Mouse (Mus musculus) limb, embryonic 14.5 days (tissue): ENCODE data around the gene Olfr1451. TPM values are rescaled to one million over a fixed set of nuclear protein-coding genes. Genes with fewer than 3 reads are reported as not detected.
"Not testable (repeated sequence)": the region's sequence is repeated elsewhere in the genome, so short reads cannot be mapped to it uniquely, and the experiment has no call there.

Source experiments
- ATAC-seq: fragments of 200-750 bp; cut with Nextera tagmentation; 2 replicates; pipeline ENCODE4 v1.8.0; 2017; ENCODE audit warnings: low read depth, moderate number of reproducible peaks, moderate TSS enrichment; ENCODE audit not compliant: low FRiP score
- DNase-seq: peaks from one replicate; pipeline ENCODE4 v3.0.0-alpha.2; 2015; ENCODE audit warnings: low spot score
- H3K27ac ChIP-seq: fragments of 300-500 bp; sonication (generic); replicated peaks from 2 replicates; pipeline ENCODE4 v1.5.1; 2014; ENCODE audit warnings: low read depth, mild to moderate bottlenecking, low read length, moderate library complexity, mixed read lengths
- H3K27me3 ChIP-seq: fragments of 300-500 bp; sonication (generic); 2 replicates; pipeline ENCODE4 v1.6.1; 2014; ENCODE audit warnings: low read length, mixed read lengths; ENCODE audit not compliant: control insufficient read depth, insufficient read depth
- H3K36me3 ChIP-seq: fragments of 300-500 bp; sonication (generic); 2 replicates; pipeline ENCODE4 v1.6.1; 2014; ENCODE audit warnings: mild to moderate bottlenecking, low read length, moderate library complexity, mixed read lengths; ENCODE audit not compliant: control insufficient read depth, insufficient read depth
- H3K4me1 ChIP-seq: fragments of 300-500 bp; sonication (generic); 2 replicates; pipeline ENCODE4 v1.6.1; 2014; ENCODE audit warnings: antibody characterized with exemption, low read length, mixed read lengths; ENCODE audit not compliant: control insufficient read depth, insufficient read depth
- H3K4me2 ChIP-seq: fragments of 300-500 bp; sonication (generic); replicated peaks from 2 replicates; pipeline ENCODE4 v1.6.1; 2014; ENCODE audit warnings: low read depth, mild to moderate bottlenecking, low read length, moderate library complexity; ENCODE audit not compliant: severe bottlenecking
- H3K4me3 ChIP-seq: fragments of 300-500 bp; sonication (generic); replicated peaks from 2 replicates; pipeline ENCODE4 v1.5.1; 2014; ENCODE audit warnings: low read length
- H3K9ac ChIP-seq: fragments of 300-500 bp; sonication (generic); 2 replicates; pipeline ENCODE4 v1.6.1; 2014; ENCODE audit warnings: mild to moderate bottlenecking, low read depth, low read length, moderate library complexity; ENCODE audit not compliant: severe bottlenecking
- H3K9me3 ChIP-seq: fragments of 300-500 bp; sonication (generic); 2 replicates; pipeline ENCODE4 v1.6.1; 2016; ENCODE audit warnings: low read length; ENCODE audit not compliant: control insufficient read depth
- POLR2A ChIP-seq: fragments of 200-500 bp; IDR thresholded peaks from 2 replicates; pipeline ENCODE4 v1.8.0; 2012; ENCODE audit warnings: inconsistent platforms, mild to moderate bottlenecking, moderate library complexity, borderline replicate concordance; ENCODE audit not compliant: insufficient read depth, insufficient read length; ENCODE audit errors: extremely low read depth
- WGBS: fragments of 180-500 bp; shearing (Covaris S2); extraction: QIAGEN DNeasy Blood & Tissue Kit; methylation state at CpG from one replicate; pipeline ENCODE4 v1.1.7; 2014; 5-methylcytosine and 5-hydroxymethylcytosine counted together
- polyA plus RNA-seq, 2 experiments: library from polyadenylated mRNA; depleted of rRNA in 1 of 2; stranded (reverse) in 1 of 2; unstranded in 1 of 2; fragments of >200 nt; fragmentation: Nextera tagmentation in 1 of 2; extraction: Ambion mirVana in 1 of 2; gene quantifications; 2 replicates each; pipeline versions ENCODE4 v1.2.1 to v1.2.3; 2012 to 2014

The Olfr1451 gene
- polyA plus RNA-seq (2012; rRNA removed) (not detected in 2 replicates), polyA plus RNA-seq (2014; fragmentation: Nextera tagmentation; extraction: Ambion mirVana) (not detected in 2 replicates)

- no peaks in the 10 kb centered on the region for H3K4me1 ChIP-seq
- no peak for DNase-seq
- 71% methylated on average over 2 of the region's 2 CpGs for WGBS
Measured at GRCm38 (mm10) chr19:12994714-12995113, at the start of gene Olfr1451. Gene Olfr1451, plus strand, starts transcription at chr19:12995014.

DNA sequence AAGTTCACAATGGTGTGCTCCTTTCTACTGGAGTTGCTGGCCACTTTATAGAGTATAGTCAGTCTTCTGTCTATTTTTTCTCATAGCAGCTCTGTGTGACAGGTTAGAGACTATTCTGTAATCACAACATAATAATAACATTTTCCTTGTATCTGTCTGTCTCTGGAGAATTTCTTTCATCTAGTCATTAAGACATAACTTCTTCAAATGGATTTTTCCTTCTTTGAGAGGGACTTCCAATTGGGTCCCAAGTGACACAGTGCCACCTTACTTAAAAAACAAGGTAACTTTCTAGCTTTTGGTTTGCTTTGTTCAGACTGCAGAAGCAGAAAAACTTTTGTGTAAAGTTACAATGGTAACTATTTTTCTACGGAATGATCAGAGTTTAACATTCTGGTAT, 44.9 kb upstream of the Olfr1451 start, which contains the start of gene Olfr1450:
Olfr1450 (plus strand) TSS at position 301 of the 400 bp plus-strand sequence.
- H3K36me3 ChIP-seq, result no peaks in the 10 kb centered on the region
- H3K4me3 ChIP-seq, result no peak within 1 kb of the TSS
- H3K27ac ChIP-seq, result no peak within 1 kb of the TSS
- H3K4me1 ChIP-seq, result no peaks in the 10 kb centered on the region
- no peak within 1 kb of the TSS for H3K9ac ChIP-seq
- H3K27me3 ChIP-seq, result no peaks in the 10 kb centered on the region
- DNase-seq, result no peak
- H3K9me3 ChIP-seq, result no peaks in the 10 kb centered on the region
- no peak for TF ChIP-seq POLR2A
- no peak for ATAC-seq
- 88% methylated on average over 1 of the region's 1 CpGs for WGBS
- no peak within 1 kb of the TSS for H3K4me2 ChIP-seq

More at GRCm38 (mm10) chr19:12994714-12995113, at the start of gene Olfr1451:
- H3K27me3 ChIP-seq, result no peaks in the 10 kb centered on the region
- no peak within 1 kb of the TSS for H3K27ac ChIP-seq
- no peak within 1 kb of the TSS for H3K4me3 ChIP-seq
- no peaks in the 10 kb centered on the region for H3K36me3 ChIP-seq
- H3K9me3 ChIP-seq, result 0 out of 2 replicates have a peak, but pooled peaks cover 3% of the 10 kb centered on the region
- no peak within 1 kb of the TSS for H3K4me2 ChIP-seq
- no peak for TF ChIP-seq POLR2A
- no peak for ATAC-seq
- H3K9ac ChIP-seq, result no peak within 1 kb of the TSS

GRCm38 (mm10) chr19:12970082-12970481, 24.7 kb upstream of the Olfr1451 start:
- 81% methylated on average over 5 of the region's 5 CpGs for WGBS
- not testable (repeated sequence) for H3K27ac ChIP-seq, H3K4me1 ChIP-seq, H3K4me3 ChIP-seq, H3K9ac ChIP-seq, H3K4me2 ChIP-seq, H3K36me3 ChIP-seq, DNase-seq, ATAC-seq, H3K27me3 ChIP-seq, H3K9me3 ChIP-seq

DNA sequence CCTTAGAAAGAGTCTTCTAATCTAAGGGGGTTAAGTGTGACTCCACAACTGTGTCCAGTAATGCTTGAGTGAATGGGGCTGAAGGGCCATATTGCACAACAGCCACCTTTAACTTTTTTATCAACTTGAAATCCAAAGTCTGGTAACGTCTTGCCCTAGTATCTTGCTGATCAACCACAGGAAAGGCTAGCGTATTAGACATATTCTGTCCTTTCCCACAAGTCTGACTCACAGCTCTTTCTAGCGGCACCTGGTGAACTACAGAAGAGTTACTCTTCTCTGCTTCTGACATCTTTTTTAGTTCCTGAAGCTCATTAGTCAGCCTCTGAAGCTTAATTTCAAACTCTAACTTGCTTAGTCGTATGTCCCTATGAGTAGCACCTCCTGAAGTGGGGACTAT, 2.5 kb upstream of the Olfr1451 start:
- H3K4me3 ChIP-seq, H3K27ac ChIP-seq, DNase-seq, H3K4me2 ChIP-seq, H3K27me3 ChIP-seq, H3K36me3 ChIP-seq, H3K9ac ChIP-seq, ATAC-seq, H3K4me1 ChIP-seq, H3K9me3 ChIP-seq: not testable (repeated sequence)
- 89% methylated on average over 4 of the region's 4 CpGs for WGBS

DNA sequence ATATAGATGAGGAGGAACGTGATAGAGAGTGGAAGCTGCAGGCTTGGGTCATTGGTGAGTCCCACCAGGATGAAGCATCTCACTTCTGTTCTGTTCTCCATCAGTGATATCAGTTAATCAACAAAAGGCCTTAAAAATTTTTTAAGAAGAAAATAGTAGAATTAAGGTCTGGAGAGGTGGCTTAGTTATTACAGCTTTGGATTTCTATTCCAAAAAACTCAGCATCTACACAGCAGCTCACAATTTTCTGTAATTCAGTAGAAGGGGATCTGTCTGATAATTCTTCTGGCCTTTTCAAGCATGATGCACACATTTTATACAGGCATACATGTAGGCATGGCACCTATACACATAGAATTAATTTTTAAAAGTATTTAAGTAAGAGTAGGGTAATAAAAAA, 33.4 kb downstream of the Olfr1451 start, which contains the start of gene Olfr1453:
Olfr1453 (minus strand) TSS at position 101 of the 400 bp plus-strand sequence.
- no peak for TF ChIP-seq POLR2A
- Histone ChIP-seq H3K36me3 (no peaks in the 10 kb centered on the region), H3K9me3 (peaks cover 6% of the 10 kb centered on the region; the same call in 1 of the 2 replicates), H3K4me1 (no peaks in the 10 kb centered on the region), H3K4me2 (no peak within 1 kb of the TSS), H3K9ac (no peak within 1 kb of the TSS), H3K4me3 (no peak within 1 kb of the TSS), H3K27ac (no peak within 1 kb of the TSS), H3K27me3 (no peaks in the 10 kb centered on the region)
- ATAC-seq (no peak), DNase-seq (no peak)
- 59% methylated on average over 1 of the region's 1 CpGs for WGBS

Other genes starting within 250 kb of the Olfr1451 start
- 1.7 and 2.6 TPM in 2 replicates for gene Cntf, start 229.4 kb upstream of the Olfr1451 start, polyA plus RNA-seq (2012; rRNA removed)
- gene Cntf, start 229.4 kb upstream of the Olfr1451 start, polyA plus RNA-seq (2014; fragmentation: Nextera tagmentation; extraction: Ambion mirVana), result 0.22 and 0.66 TPM in 2 replicates
- 28.5 and 30.4 TPM in 2 replicates for gene Zfp91, start 198.9 kb upstream of the Olfr1451 start, polyA plus RNA-seq (2012; rRNA removed)
- gene Zfp91, start 198.9 kb upstream of the Olfr1451 start, polyA plus RNA-seq (2014; fragmentation: Nextera tagmentation; extraction: Ambion mirVana), result 10.3 and 11.5 TPM in 2 replicates
- gene Lpxn, start 198.8 kb upstream of the Olfr1451 start, polyA plus RNA-seq (2012; rRNA removed), result 4.0 and 4.1 TPM in 2 replicates
- gene Lpxn, start 198.8 kb upstream of the Olfr1451 start, polyA plus RNA-seq (2014; fragmentation: Nextera tagmentation; extraction: Ambion mirVana), result 3.7 and 4.8 TPM in 2 replicates
- gene Gm5244, start 148.3 kb upstream of the Olfr1451 start, polyA plus RNA-seq (2012; rRNA removed), result not detected in 2 replicates
- not detected in 2 replicates for gene Gm5244, start 148.3 kb upstream of the Olfr1451 start, polyA plus RNA-seq (2014; fragmentation: Nextera tagmentation; extraction: Ambion mirVana)
- not detected in 2 replicates for gene Olfr1444, start 137.7 kb upstream of the Olfr1451 start, polyA plus RNA-seq (2012; rRNA removed)
- not detected in 2 replicates for gene Olfr1444, start 137.7 kb upstream of the Olfr1451 start, polyA plus RNA-seq (2014; fragmentation: Nextera tagmentation; extraction: Ambion mirVana)
- gene Olfr1445, start 111.2 kb upstream of the Olfr1451 start, polyA plus RNA-seq (2012; rRNA removed), result not detected in 2 replicates
- gene Olfr1445, start 111.2 kb upstream of the Olfr1451 start, polyA plus RNA-seq (2014; fragmentation: Nextera tagmentation; extraction: Ambion mirVana), result not detected in 2 replicates
- not detected in 2 replicates for gene Olfr1446, start 101.5 kb upstream of the Olfr1451 start, polyA plus RNA-seq (2012; rRNA removed)
- not detected in 2 replicates for gene Olfr1446, start 101.5 kb upstream of the Olfr1451 start, polyA plus RNA-seq (2014; fragmentation: Nextera tagmentation; extraction: Ambion mirVana)
- gene Olfr1447, start 91.3 kb upstream of the Olfr1451 start, polyA plus RNA-seq (2012; rRNA removed), result not detected in 2 replicates
- not detected in 2 replicates for gene Olfr1447, start 91.3 kb upstream of the Olfr1451 start, polyA plus RNA-seq (2014; fragmentation: Nextera tagmentation; extraction: Ambion mirVana)
- gene Olfr1448, start 70.6 kb upstream of the Olfr1451 start, polyA plus RNA-seq (2012; rRNA removed), result not detected in 2 replicates
- gene Olfr1448, start 70.6 kb upstream of the Olfr1451 start, polyA plus RNA-seq (2014; fragmentation: Nextera tagmentation; extraction: Ambion mirVana), result not detected in 2 replicates
- not detected in 2 replicates for gene Olfr1449, start 64.2 kb upstream of the Olfr1451 start, polyA plus RNA-seq (2012; rRNA removed)
- not detected in 2 replicates for gene Olfr1449, start 64.2 kb upstream of the Olfr1451 start, polyA plus RNA-seq (2014; fragmentation: Nextera tagmentation; extraction: Ambion mirVana)
- gene Olfr1450, start 44.8 kb upstream of the Olfr1451 start, polyA plus RNA-seq (2012; rRNA removed), result not detected in 2 replicates
- gene Olfr1450, start 44.8 kb upstream of the Olfr1451 start, polyA plus RNA-seq (2014; fragmentation: Nextera tagmentation; extraction: Ambion mirVana), result not detected in 2 replicates
- not detected in 2 replicates for gene Olfr1453, start 33.3 kb downstream of the Olfr1451 start, polyA plus RNA-seq (2012; rRNA removed)
- gene Olfr1453, start 33.3 kb downstream of the Olfr1451 start, polyA plus RNA-seq (2014; fragmentation: Nextera tagmentation; extraction: Ambion mirVana), result not detected in 2 replicates
- not detected in 2 replicates for gene Olfr1454, start 65.6 kb downstream of the Olfr1451 start, polyA plus RNA-seq (2012; rRNA removed)
- not detected in 2 replicates for gene Olfr1454, start 65.6 kb downstream of the Olfr1451 start, polyA plus RNA-seq (2014; fragmentation: Nextera tagmentation; extraction: Ambion mirVana)
- not detected in 2 replicates for gene Olfr1457, start 102.9 kb downstream of the Olfr1451 start, polyA plus RNA-seq (2012; rRNA removed)
- not detected in 2 replicates for gene Olfr1457, start 102.9 kb downstream of the Olfr1451 start, polyA plus RNA-seq (2014; fragmentation: Nextera tagmentation; extraction: Ambion mirVana)
- gene Olfr1458, start 111.8 kb downstream of the Olfr1451 start, polyA plus RNA-seq (2012; rRNA removed), result not detected in 2 replicates
- not detected in 2 replicates for gene Olfr1458, start 111.8 kb downstream of the Olfr1451 start, polyA plus RNA-seq (2014; fragmentation: Nextera tagmentation; extraction: Ambion mirVana)
- not detected in 2 replicates for gene Olfr1459, start 154.5 kb downstream of the Olfr1451 start, polyA plus RNA-seq (2012; rRNA removed)
- not detected in 2 replicates for gene Olfr1459, start 154.5 kb downstream of the Olfr1451 start, polyA plus RNA-seq (2014; fragmentation: Nextera tagmentation; extraction: Ambion mirVana)
- gene Olfr1461, start 168.0 kb downstream of the Olfr1451 start, polyA plus RNA-seq (2012; rRNA removed), result not detected in 2 replicates
- gene Olfr1461, start 168.0 kb downstream of the Olfr1451 start, polyA plus RNA-seq (2014; fragmentation: Nextera tagmentation; extraction: Ambion mirVana), result not detected in 2 replicates
- not detected in 2 replicates for gene Olfr1462, start 190.7 kb downstream of the Olfr1451 start, polyA plus RNA-seq (2012; rRNA removed)
- not detected in 2 replicates for gene Olfr1462, start 190.7 kb downstream of the Olfr1451 start, polyA plus RNA-seq (2014; fragmentation: Nextera tagmentation; extraction: Ambion mirVana)
- gene Olfr1463, start 236.3 kb downstream of the Olfr1451 start, polyA plus RNA-seq (2012; rRNA removed), result not detected in 2 replicates
- not detected in 2 replicates for gene Olfr1463, start 236.3 kb downstream of the Olfr1451 start, polyA plus RNA-seq (2014; fragmentation: Nextera tagmentation; extraction: Ambion mirVana)